Mouse (Mus musculus) MEL (cell line): Measurements from ENCODE around the gene Gm17651. TPM values are rescaled to one million over a fixed set of nuclear protein-coding genes. Genes with fewer than 3 reads are reported as not detected.
A peak's percentile ranks its signal among the peaks of the same experiment; 100 is the strongest.

Experiments used
- DNase-seq: peaks from one replicate; pipeline ENCODE4 v3.0.0; 2011; ENCODE audit warnings: low read depth, low spot score
- H3K27ac ChIP-seq: 2 replicates; pipeline ENCODE4 v1.5.1; 2012; ENCODE audit warnings: low read depth, mild to moderate bottlenecking, control low read depth, low read length, moderate library complexity; ENCODE audit not compliant: control insufficient read depth
- H3K27me3 ChIP-seq, 2 experiments: fragments of 150-350 bp in 1 of 2; sonication (generic) in 1 of 2; 2 replicates each; pipeline ENCODE4 v1.6.1; 2012; ENCODE audit warnings: low read length in 2 of 2, mild to moderate bottlenecking in 2 of 2, improper control_type of control experiment in 1 of 2, moderate library complexity in 1 of 2; ENCODE audit not compliant: insufficient read depth in 2 of 2, control insufficient read depth in 1 of 2
- H3K36me3 ChIP-seq, 2 experiments: 2 replicates each; pipeline ENCODE4 v1.6.1; 2012 to 2014; ENCODE audit warnings: low read length in 2 of 2, improper control_type of control experiment in 1 of 2, inconsistent platforms in 1 of 2, mild to moderate bottlenecking in 1 of 2; ENCODE audit not compliant: insufficient read depth in 2 of 2, control insufficient read depth in 1 of 2
- H3K4me1 ChIP-seq, 2 experiments: fragments of 150-350 bp in 1 of 2; sonication (generic) in 1 of 2; 2 replicates each; pipeline ENCODE4 v1.6.1; 2012; ENCODE audit warnings: low read length in 2 of 2, improper control_type of control experiment in 1 of 2, mild to moderate bottlenecking in 1 of 2; ENCODE audit not compliant: insufficient read depth in 2 of 2, control insufficient read depth in 1 of 2
- H3K4me3 ChIP-seq, 2 experiments: fragments of 150-350 bp in 1 of 2; sonication (generic) in 1 of 2; 2 replicates each; pipeline ENCODE4 v1.5.1; 2012; ENCODE audit warnings: low read depth in 2 of 2, low read length in 2 of 2, mild to moderate bottlenecking in 2 of 2, moderate library complexity in 2 of 2, control low read depth in 1 of 2, improper control_type of control experiment in 1 of 2; ENCODE audit not compliant: control insufficient read depth in 1 of 2, insufficient read depth in 1 of 2
- H3K79me2 ChIP-seq: 2 replicates; pipeline ENCODE4 v1.6.1; 2012; ENCODE audit warnings: mild to moderate bottlenecking, low read length, moderate library complexity; ENCODE audit not compliant: control insufficient read depth, poor library complexity, insufficient read depth
- H3K9ac ChIP-seq: 2 replicates; pipeline ENCODE4 v1.6.1; 2012; ENCODE audit warnings: low read depth, mild to moderate bottlenecking, control low read depth, low read length, moderate library complexity; ENCODE audit not compliant: control insufficient read depth, poor library complexity, severe bottlenecking
- H3K9me3 ChIP-seq: fragments of 150-350 bp; sonication (generic); replicated peaks from 2 replicates; pipeline ENCODE4 v1.6.1; 2012; ENCODE audit warnings: mild to moderate bottlenecking, low read length, improper control_type of control experiment, moderate library complexity; ENCODE audit not compliant: insufficient read depth
- CHD1 ChIP-seq: IDR thresholded peaks from 2 replicates; pipeline ENCODE4 v1.6.1; 2012; ENCODE audit warnings: low read depth, mild to moderate bottlenecking, inconsistent platforms, low read length, improper control_type of control experiment
- ELF1 ChIP-seq: IDR thresholded peaks from 2 replicates; pipeline ENCODE4 v1.6.1; 2014; ENCODE audit warnings: low read depth, mild to moderate bottlenecking, inconsistent platforms, low read length, improper control_type of control experiment, moderate library complexity
- EP300 ChIP-seq, 2 experiments: IDR thresholded peaks; 2 replicates each; pipeline ENCODE4 v1.6.1; 2011; ENCODE audit warnings: improper control_type of control experiment in 2 of 2, low read length in 2 of 2, low read depth in 1 of 2, mild to moderate bottlenecking in 1 of 2
- ETS1 ChIP-seq: IDR thresholded peaks from 2 replicates; pipeline ENCODE4 v1.6.1; 2012; ENCODE audit warnings: low read depth, mild to moderate bottlenecking, inconsistent platforms, low read length, improper control_type of control experiment, moderate library complexity
- GATA1 ChIP-seq: IDR thresholded peaks from 2 replicates; pipeline ENCODE4 v1.6.1; 2011; ENCODE audit warnings: low read depth, low read length, improper control_type of control experiment
- JUND ChIP-seq: IDR thresholded peaks from 2 replicates; pipeline ENCODE4 v1.6.1; 2011; ENCODE audit warnings: low read depth, mild to moderate bottlenecking, improper control_type of control experiment, low read length
- KAT2A ChIP-seq: conservative IDR thresholded peaks from 2 replicates; pipeline ENCODE4 v1.6.1; 2012; ENCODE audit warnings: low read depth, low read length, improper control_type of control experiment, inconsistent platforms
- MAX ChIP-seq: IDR thresholded peaks from 2 replicates; pipeline ENCODE4 v1.6.1; 2011; ENCODE audit warnings: low read length, improper control_type of control experiment
- NELFE ChIP-seq: IDR thresholded peaks from 2 replicates; pipeline ENCODE4 v1.6.1; 2011; ENCODE audit warnings: low read depth, low read length, improper control_type of control experiment
- NRF1 ChIP-seq: IDR thresholded peaks from 2 replicates; pipeline ENCODE4 v1.6.1; 2014; ENCODE audit warnings: low read depth, mild to moderate bottlenecking, inconsistent platforms, low read length, improper control_type of control experiment, moderate library complexity; ENCODE audit not compliant: poor library complexity, insufficient read depth, severe bottlenecking
- POLR2A ChIP-seq, 2 experiments: IDR thresholded peaks; 2 replicates each; pipeline ENCODE4 v1.6.1; 2011 to 2012; ENCODE audit warnings: low read length in 2 of 2, mild to moderate bottlenecking in 2 of 2, control low read depth in 1 of 2, improper control_type of control experiment in 1 of 2, low read depth in 1 of 2, moderate library complexity in 1 of 2; ENCODE audit not compliant: control insufficient read depth in 1 of 2, insufficient read depth in 1 of 2, poor library complexity in 1 of 2
- POLR2AphosphoS2 ChIP-seq: IDR thresholded peaks from 2 replicates; pipeline ENCODE4 v1.6.1; 2011; ENCODE audit warnings: low read length, improper control_type of control experiment
- RCOR1 ChIP-seq: IDR thresholded peaks from 2 replicates; pipeline ENCODE4 v1.6.1; 2012; ENCODE audit warnings: low read depth, mild to moderate bottlenecking, inconsistent platforms, low read length, improper control_type of control experiment
- SIN3A ChIP-seq: IDR thresholded peaks from 2 replicates; pipeline ENCODE4 v1.6.1; 2012; ENCODE audit warnings: low read length, improper control_type of control experiment, inconsistent platforms
- ZKSCAN1 ChIP-seq: IDR thresholded peaks from 2 replicates; pipeline ENCODE4 v1.6.1; 2012; ENCODE audit warnings: low read depth, mild to moderate bottlenecking, inconsistent platforms, low read length, improper control_type of control experiment, moderate library complexity
- ZMIZ1 ChIP-seq: IDR thresholded peaks from 2 replicates; pipeline ENCODE4 v1.6.1; 2012; ENCODE audit warnings: low read depth, mild to moderate bottlenecking, inconsistent platforms, low read length, improper control_type of control experiment, moderate library complexity
- ZNF384 ChIP-seq: IDR thresholded peaks from 2 replicates; pipeline ENCODE4 v1.6.1; 2012; ENCODE audit warnings: low read depth, mild to moderate bottlenecking, inconsistent platforms, low read length, improper control_type of control experiment
- polyA plus RNA-seq, 2 experiments: library from polyadenylated mRNA; stranded (reverse) in 1 of 2; unstranded in 1 of 2; fragments of >175 nt in 1 of 2; fragments of >200 nt in 1 of 2; gene quantifications; 2 replicates each; pipeline versions ENCODE4 v1.2.1 to v1.2.4; 2012; ENCODE audit warnings: low replicate concordance in 2 of 2, low read depth in 1 of 2; ENCODE audit not compliant: insufficient read length in 2 of 2, insufficient read depth in 1 of 2, missing spikeins in 1 of 2
- total RNA-seq: library from RNA; depleted of rRNA; stranded (reverse); fragments of 300-350 nt; gene quantifications from 2 replicates; pipeline ENCODE4 v1.2.3, GENCODE M21; 2012

Gm17651 gene
- total and polyA plus RNA-seq, 3 experiments, result not detected

GRCm38 (mm10) chr3:97649022-97649421 is 25.5 kb downstream of the Gm17651 start:
- no peak for TF ChIP-seq CHD1
- TF ChIP-seq SIN3A, result no peak
- TF ChIP-seq POLR2A (IDR thresholded peaks at IDR 0.05; ENCODE audit: control insufficient read depth in 1 of 2, insufficient read depth in 1 of 2, low read depth in 1 of 2, low read length in 2 of 2, poor library complexity in 1 of 2), result no peak
- no peak for TF ChIP-seq KAT2A
- no peak for TF ChIP-seq RCOR1
- Histone ChIP-seq H3K79me2 (no peaks in the 10 kb centered on the region), H3K27ac (no peak overlapping the region), H3K4me1 (peaks cover 0 to 4% of the 10 kb centered on the region in 2 experiments; a peak in 1 of 4 replicates), H3K27me3 (peaks cover 2 to 3% of the 10 kb centered on the region in 2 experiments; a peak in 3 of 4 replicates), H3K4me3 (no peak overlapping the region), H3K9ac (no peak overlapping the region), H3K36me3 (peaks cover 0 to 6% of the 10 kb centered on the region in 2 experiments; a peak in 2 of 4 replicates), H3K9me3 (no peaks in the 10 kb centered on the region)
- no peak for DNase-seq

- Histone ChIP-seq H3K27ac (no peak overlapping the region), H3K9me3 (no peaks in the 10 kb centered on the region), H3K4me3 (no peak overlapping the region), H3K4me1 (peaks cover 0 to 4% of the 10 kb centered on the region in 2 experiments; a peak in 1 of 4 replicates), H3K9ac (no peak overlapping the region), H3K27me3 (peaks cover 3 to 5% of the 10 kb centered on the region in 2 experiments), H3K36me3 (peaks cover 0 to 6% of the 10 kb centered on the region in 2 experiments; a peak in 2 of 4 replicates), H3K79me2 (no peaks in the 10 kb centered on the region)
- TF ChIP-seq JUND (no peak), GATA1 (peak; percentile 59; the same call in 1 of the 2 replicates), EP300 (IDR thresholded peaks at IDR 0.05; ENCODE audit: low read depth in 1 of 2, low read length in 2 of 2) (peak; percentile 8 to 37; a peak in 2 of 4 replicates), ETS1 (peak; percentile 69)
- DNase-seq, result no peak
Observed at GRCm38 (mm10) chr3:97648518-97648917, 26.0 kb downstream of the Gm17651 start.

- Histone ChIP-seq H3K9ac (no peak overlapping the region), H3K4me1 (no peaks in the 10 kb centered on the region), H3K79me2 (no peaks in the 10 kb centered on the region), H3K27me3 (peaks cover 14 to 26% of the 10 kb centered on the region in 2 experiments), H3K36me3 (no peaks in the 10 kb centered on the region), H3K27ac (no peak overlapping the region), H3K4me3 (no peak overlapping the region), H3K9me3 (no peaks in the 10 kb centered on the region)
- TF ChIP-seq POLR2A (IDR thresholded peaks at IDR 0.05; ENCODE audit: control insufficient read depth in 1 of 2, insufficient read depth in 1 of 2, low read depth in 1 of 2, low read length in 2 of 2, poor library complexity in 1 of 2), result no peak
- DNase-seq, result no peak
Observed at GRCm38 (mm10) chr3:97642001-97642400, 32.5 kb downstream of the Gm17651 start.

- no peaks in the 10 kb centered on the region for H3K4me1 ChIP-seq
- no peak for DNase-seq
- H3K9ac ChIP-seq, result no peak overlapping the region
- H3K27ac ChIP-seq, result no peak overlapping the region
- H3K27me3 ChIP-seq, result peaks cover 14 to 28% of the 10 kb centered on the region in 2 experiments
- H3K4me3 ChIP-seq, result no peak overlapping the region
- no peaks in the 10 kb centered on the region for H3K36me3 ChIP-seq
- no peaks in the 10 kb centered on the region for H3K9me3 ChIP-seq
- H3K79me2 ChIP-seq, result no peaks in the 10 kb centered on the region
- TF ChIP-seq KAT2A (no peak), JUND (no peak), MAX (no peak), NRF1 (no peak), ELF1 (no peak), ZKSCAN1 (no peak), POLR2AphosphoS2 (no peak), EP300 (IDR thresholded peaks at IDR 0.05; ENCODE audit: low read depth in 1 of 2, low read length in 2 of 2) (no peak), ZNF384 (no peak), ZMIZ1 (no peak), NELFE (no peak)
- TF ChIP-seq, all 39 proteins: peak for 0
Observed at GRCm38 (mm10) chr3:97641396-97641795, 33.1 kb downstream of the Gm17651 start.
